Mouse (Mus musculus) ovary, adult 10 weeks (tissue): ENCODE data around the gene Prr29. TPM values are rescaled to one million over a fixed set of nuclear protein-coding genes. Genes with fewer than 3 reads are reported as not detected.

Experiments
- polyA plus RNA-seq: library from polyadenylated mRNA; stranded (reverse); fragments of 350-450 nt; fragmentation: Illumina TruSeq; extraction: RNeasy Lipid Tissue Mini Kit (QIAGEN cat#74804); gene quantifications from one replicate; pipeline ENCODE4 v1.2.3, GENCODE M21; 2014

Prr29 gene
- not detected for polyA plus RNA-seq

GRCm38 (mm10) chr11:106365366-106365765, at the start of gene Prr29:
Gene Prr29 (plus strand): TSS chr11:106365472.

GRCm38 (mm10) chr11:106353188-106353587, 12.1 kb upstream of the Prr29 start, which contains the start of gene Scn4a:
Gene Scn4a (minus strand): TSS chr11:106353288.

GRCm38 (mm10) chr11:106387791-106388216, 22.5 kb downstream of the Prr29 start, which contains the start of gene Icam2:
Gene Icam2 (minus strand): TSS chr11:106388075.

Other genes with a start within 250 kb of the Prr29 start
- not detected for gene Gm10840, start 204.6 kb upstream of the Prr29 start, polyA plus RNA-seq
- gene Limd2, start 204.6 kb upstream of the Prr29 start, polyA plus RNA-seq, result 2.9 TPM
- 13.3 TPM for gene Strada, start 163.3 kb upstream of the Prr29 start, polyA plus RNA-seq
- gene Ccdc47, start 149.1 kb upstream of the Prr29 start, polyA plus RNA-seq, result 161 TPM
- gene Ddx42, start 148.5 kb upstream of the Prr29 start, polyA plus RNA-seq, result 70.3 TPM
- 23.5 TPM for gene Ftsj3, start 109.4 kb upstream of the Prr29 start, polyA plus RNA-seq
- gene Psmc5, start 109.3 kb upstream of the Prr29 start, polyA plus RNA-seq, result 23.1 TPM
- gene Smarcd2, start 92.5 kb upstream of the Prr29 start, polyA plus RNA-seq, result 12.7 TPM
- gene Tcam1, start 88.8 kb upstream of the Prr29 start, polyA plus RNA-seq, result not detected
- gene Gh, start 63.6 kb upstream of the Prr29 start, polyA plus RNA-seq, result not detected
- not detected for gene Cd79b, start 50.7 kb upstream of the Prr29 start, polyA plus RNA-seq
- gene Scn4a, start 12.2 kb upstream of the Prr29 start, polyA plus RNA-seq, result not detected
- gene Icam2, start 22.6 kb downstream of the Prr29 start, polyA plus RNA-seq, result 0.94 TPM
- gene Ern1, start 122.4 kb downstream of the Prr29 start, polyA plus RNA-seq, result 48.7 TPM
- gene Tex2, start 248.0 kb downstream of the Prr29 start, polyA plus RNA-seq, result 26.9 TPM